Mouse (Mus musculus): Measurements from ENCODE around the gene Cabin1.

DNA sequence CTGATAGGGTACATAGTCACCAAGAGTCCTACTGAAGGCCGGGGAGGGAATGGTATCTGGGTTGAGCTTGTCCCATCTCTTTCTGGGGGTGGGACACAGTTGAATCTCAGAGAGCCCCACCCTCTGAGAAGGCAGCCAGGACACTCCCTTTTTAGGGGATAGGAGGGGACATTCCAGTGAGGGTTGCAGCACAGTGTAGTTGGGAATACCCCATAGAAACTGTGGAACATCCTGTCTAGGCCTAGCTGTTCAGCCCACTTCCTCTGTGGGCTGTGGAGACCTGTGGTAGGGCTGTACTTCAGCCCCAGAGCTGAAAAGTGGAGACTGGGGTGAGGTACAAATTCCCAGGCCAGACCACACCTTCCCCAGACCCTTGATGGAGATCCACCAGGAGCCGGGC, 121.2 kb downstream of the Cabin1 start:
- TF ChIP-seq CTCF (IDR thresholded peaks at IDR 0.05; ENCODE audit: borderline replicate concordance, insufficient read depth, low read length) (no peak), POLR2A (IDR thresholded peaks at IDR 0.05; ENCODE audit: low read depth, low read length) (no peak)

All from embryonic fibroblast, embryonic 13.5 days (primary cell).